Mouse (Mus musculus) myocyte (in vitro differentiated cells): ENCODE measurements around the gene Ep400.

Source experiments
- MYOD1 ChIP-seq, 3 experiments: IDR thresholded peaks; one replicate each; pipeline ENCODE4 v1.6.1; 2011; ENCODE audit warnings: control low read depth in 2 of 3, low read depth in 2 of 3, mild to moderate bottlenecking in 2 of 3, moderate library complexity in 1 of 3; ENCODE audit not compliant: insufficient read length in 2 of 3, control insufficient read depth in 1 of 3
- POLR2A ChIP-seq: IDR thresholded peaks from one replicate; pipeline ENCODE4 v1.6.1; 2011; ENCODE audit warnings: low read depth, mild to moderate bottlenecking, control low read depth, moderate library complexity; ENCODE audit not compliant: insufficient read length
- POLR2AphosphoS2 ChIP-seq: IDR thresholded peaks from one replicate; pipeline ENCODE4 v1.6.1; 2011; ENCODE audit warnings: low read depth, control low read depth; ENCODE audit not compliant: insufficient read length
- USF1 ChIP-seq: IDR thresholded peaks from one replicate; pipeline ENCODE4 v1.6.1; 2011; ENCODE audit warnings: low read depth, mild to moderate bottlenecking, control low read depth, moderate library complexity

- TF ChIP-seq POLR2AphosphoS2, result peak; percentile 22
- TF ChIP-seq USF1, result peak; percentile 48
- no peak for TF ChIP-seq POLR2A
- TF ChIP-seq MYOD1 (IDR thresholded peaks at IDR 0.05; ENCODE audit: control insufficient read depth in 1 of 3, insufficient read length in 2 of 3, low read depth in 2 of 3), result no peak
Observed at GRCm38 (mm10) chr5:110806676-110807075, 36.2 kb upstream of the Ep400 start.
